Mouse (Mus musculus) kidney, embryonic 16.5 days (tissue): ENCODE data around the gene Xlr4b. TPM values are rescaled to one million over a fixed set of nuclear protein-coding genes. Genes with fewer than 3 reads are reported as not detected.
A peak's percentile ranks its signal among the peaks of the same experiment; 100 is the strongest.
"Not testable (repeated sequence)": the region's sequence is repeated elsewhere in the genome, so short reads cannot be mapped to it uniquely, and the experiment has no call there.

Experiments
- ATAC-seq: fragments of 200-750 bp; cut with Nextera tagmentation; 2 replicates; pipeline ENCODE4 v1.8.0; 2017; ENCODE audit warnings: moderate TSS enrichment; ENCODE audit not compliant: low FRiP score, low TSS enrichment
- H3K27ac ChIP-seq: fragments of 300-500 bp; sonication (generic); 2 replicates; pipeline ENCODE4 v1.5.1; 2014; ENCODE audit warnings: low read length
- H3K27me3 ChIP-seq: fragments of 300-500 bp; sonication (generic); 2 replicates; pipeline ENCODE4 v1.6.1; 2014; ENCODE audit warnings: low read length, control low read depth, mixed read lengths; ENCODE audit not compliant: insufficient read depth
- H3K36me3 ChIP-seq: fragments of 300-500 bp; sonication (generic); 2 replicates; pipeline ENCODE4 v1.6.1; 2014; ENCODE audit warnings: low read length, control low read depth, mixed read lengths; ENCODE audit not compliant: insufficient read depth
- H3K4me1 ChIP-seq: fragments of 300-500 bp; sonication (generic); 2 replicates; pipeline ENCODE4 v1.6.1; 2014; ENCODE audit warnings: low read length, control low read depth, mixed read lengths; ENCODE audit not compliant: insufficient read depth
- H3K4me2 ChIP-seq: fragments of 300-500 bp; sonication (generic); replicated peaks from 2 replicates; pipeline ENCODE4 v1.6.1; 2014; ENCODE audit warnings: low read depth, low read length
- H3K4me3 ChIP-seq: fragments of 300-500 bp; sonication (generic); 2 replicates; pipeline ENCODE4 v1.5.1; 2014; ENCODE audit warnings: mild to moderate bottlenecking, low read length
- H3K9ac ChIP-seq: fragments of 300-500 bp; sonication (generic); replicated peaks from 2 replicates; pipeline ENCODE4 v1.6.1; 2014; ENCODE audit warnings: low read length
- H3K9me3 ChIP-seq: fragments of 300-500 bp; sonication (generic); 2 replicates; pipeline ENCODE4 v1.6.1; 2016; ENCODE audit warnings: low read length, control low read depth
- WGBS: fragments of 180-500 bp; shearing (Covaris S2); extraction: QIAGEN DNeasy Blood & Tissue Kit; methylation state at CpG from one replicate; pipeline ENCODE4 v1.1.7; 2014; 5-methylcytosine and 5-hydroxymethylcytosine counted together
- polyA plus RNA-seq: library from polyadenylated mRNA; unstranded; fragments of >200 nt; fragmentation: Nextera tagmentation; extraction: Ambion mirVana; gene quantifications from 2 replicates; pipeline ENCODE4 v1.2.1, GENCODE M21; 2015

Xlr4b gene
- 0.51 and 1.1 TPM in 2 replicates for polyA plus RNA-seq

- H3K9ac ChIP-seq, H3K27ac ChIP-seq, H3K36me3 ChIP-seq, ATAC-seq, H3K4me3 ChIP-seq, H3K4me2 ChIP-seq, H3K4me1 ChIP-seq, H3K27me3 ChIP-seq, H3K9me3 ChIP-seq: not testable (repeated sequence)
- WGBS, result 72% methylated on average over 14 of the region's 19 CpGs
Measured at GRCm38 (mm10) chrX:73213819-73214564, at the start of gene Xlr4b. Gene Xlr4b (plus strand): TSS chrX:73214333.

GRCm38 (mm10) chrX:73176889-73177288 lies 37.2 kb upstream of the Xlr4b start, which contains the start of gene Spin2d:
Gene Spin2d (minus strand): TSS chrX:73176989.
- not testable (repeated sequence) for H3K4me2 ChIP-seq, H3K4me1 ChIP-seq, ATAC-seq, H3K27me3 ChIP-seq, H3K9me3 ChIP-seq, H3K9ac ChIP-seq, H3K4me3 ChIP-seq, H3K27ac ChIP-seq, H3K36me3 ChIP-seq
- WGBS, result 87% methylated on average over 6 of the region's 15 CpGs

- H3K36me3 ChIP-seq, H3K27me3 ChIP-seq, H3K4me1 ChIP-seq, ATAC-seq, H3K4me3 ChIP-seq, H3K9ac ChIP-seq, H3K9me3 ChIP-seq, H3K4me2 ChIP-seq, H3K27ac ChIP-seq: not testable (repeated sequence)
- 81% methylated on average over 12 of the region's 12 CpGs for WGBS
Measured at GRCm38 (mm10) chrX:73191934-73192333, 22.2 kb upstream of the Xlr4b start, which contains the start of gene Xlr3b. Gene Xlr3b (plus strand): TSS chrX:73192207.

GRCm38 (mm10) chrX:73225365-73225764 lies 11.2 kb downstream of the Xlr4b start:
- Histone ChIP-seq H3K9me3 (no peaks in the 10 kb centered on the region), H3K27me3 (no peaks in the 10 kb centered on the region; the same call in 1 of the 2 replicates), H3K4me1 (peaks cover 5% of the 10 kb centered on the region; the same call in 1 of the 2 replicates), H3K4me2 (no peak overlapping the region), H3K27ac (no peak overlapping the region), H3K36me3 (no peaks in the 10 kb centered on the region), H3K4me3 (no peak overlapping the region), H3K9ac (no peak overlapping the region)
- WGBS, result 46% methylated on average over 1 of the region's 1 CpGs
- ATAC-seq, result no peak

GRCm38 (mm10) chrX:73227914-73228605 lies 13.9 kb downstream of the Xlr4b start, which contains the start of gene F8a:
Gene F8a (plus strand): TSS chrX:73228291.
- Histone ChIP-seq H3K4me3 (peak within 1 kb of the TSS; percentile 60), H3K9me3 (no peaks in the 10 kb centered on the region), H3K27me3 (no peaks in the 10 kb centered on the region; the same call in 1 of the 2 replicates), H3K9ac (peak within 1 kb of the TSS; percentile 73), H3K4me1 (peaks cover 5% of the 10 kb centered on the region; the same call in 1 of the 2 replicates), H3K36me3 (no peaks in the 10 kb centered on the region), H3K27ac (peak within 1 kb of the TSS; percentile 90), H3K4me2 (peak within 1 kb of the TSS; percentile 75)
- ATAC-seq, result peak; percentile 95
- WGBS, result 15% methylated on average over 39 of the region's 39 CpGs

GRCm38 (mm10) chrX:73228606-73229214 lies 14.6 kb downstream of the Xlr4b start:
- Histone ChIP-seq H3K36me3 (no peaks in the 10 kb centered on the region), H3K9ac (peak overlapping the region; percentile 73), H3K27ac (peak overlapping the region; percentile 90), H3K4me2 (peak overlapping the region; percentile 75), H3K4me3 (peak overlapping the region; percentile 60), H3K9me3 (no peaks in the 10 kb centered on the region), H3K27me3 (no peaks in the 10 kb centered on the region; the same call in 1 of the 2 replicates), H3K4me1 (peaks cover 5% of the 10 kb centered on the region; the same call in 1 of the 2 replicates)
- 24% methylated on average over 51 of the region's 51 CpGs for WGBS
- peak; percentile 74 for ATAC-seq

GRCm38 (mm10) chrX:73229288-73229687 lies 15.2 kb downstream of the Xlr4b start:
- no peak for ATAC-seq
- Histone ChIP-seq H3K9me3 (no peaks in the 10 kb centered on the region), H3K4me3 (peak overlapping the region; percentile 60), H3K27me3 (no peaks in the 10 kb centered on the region; the same call in 1 of the 2 replicates), H3K9ac (peak overlapping the region; percentile 73), H3K27ac (no peak overlapping the region), H3K4me1 (peaks cover 5% of the 10 kb centered on the region; the same call in 1 of the 2 replicates), H3K36me3 (no peaks in the 10 kb centered on the region), H3K4me2 (peak overlapping the region; percentile 75)
- WGBS, result 35% methylated on average over 3 of the region's 3 CpGs

- not testable (repeated sequence) for H3K9ac ChIP-seq, H3K27ac ChIP-seq, H3K4me1 ChIP-seq, ATAC-seq, H3K4me3 ChIP-seq, H3K27me3 ChIP-seq, H3K9me3 ChIP-seq, H3K4me2 ChIP-seq, H3K36me3 ChIP-seq
- WGBS, result 90% methylated on average over 9 of the region's 14 CpGs
Measured at GRCm38 (mm10) chrX:73242821-73243325, 28.7 kb downstream of the Xlr4b start, which contains the start of gene Xlr4c. Gene Xlr4c (minus strand): TSS chrX:73243130.

GRCm38 (mm10) chrX:73262428-73262827 lies 48.3 kb downstream of the Xlr4b start:
- not testable (repeated sequence) for H3K4me3 ChIP-seq, H3K27me3 ChIP-seq, H3K9ac ChIP-seq, ATAC-seq, H3K4me1 ChIP-seq, H3K36me3 ChIP-seq, H3K27ac ChIP-seq, H3K9me3 ChIP-seq, H3K4me2 ChIP-seq
- 88% methylated on average over 1 of the region's 2 CpGs for WGBS
